Mouse (Mus musculus): ENCODE measurements around the gene Pth2. TPM values are rescaled to one million over a fixed set of nuclear protein-coding genes. Genes with fewer than 3 reads are reported as not detected.

Gene Pth2
- total and polyA plus RNA-seq, 2 experiments, result not detected

DNA sequence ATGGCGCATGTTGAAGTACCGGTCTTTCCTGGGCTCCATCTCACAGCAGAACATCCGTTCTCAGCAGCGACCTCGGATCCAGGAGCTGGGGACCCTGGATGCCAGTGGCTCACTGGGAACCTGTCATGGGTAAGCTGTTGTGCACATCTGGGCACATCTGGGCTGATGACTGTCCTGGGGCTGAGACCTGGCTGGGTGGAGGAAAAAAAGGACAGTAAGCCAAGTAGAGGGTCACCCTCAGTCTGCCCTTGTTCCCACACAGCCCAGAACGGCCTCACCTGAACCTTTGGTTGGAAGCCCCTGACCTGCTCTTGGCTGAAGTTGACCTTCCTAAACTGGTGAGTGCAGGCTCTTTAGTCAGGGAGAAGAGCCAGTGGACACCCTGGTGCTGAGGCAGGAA is 21.8 kb upstream of the Pth2 start:
- Histone ChIP-seq H3K36me3 (ENCODE audit: control insufficient read depth, insufficient read depth, low read length) (no peaks in the 10 kb centered on the region), H3K79me2 (ENCODE audit: control insufficient read depth, insufficient read depth, low read length) (no peaks in the 10 kb centered on the region), H3K4me3 (ENCODE audit: insufficient read depth, low read depth, low read length) (no peak overlapping the region), H3K9ac (ENCODE audit: low read depth, low read length) (no peak overlapping the region), H3K27me3 (ENCODE audit: control insufficient read depth, insufficient read depth, low read length) (no peaks in the 10 kb centered on the region), H3K4me1 (ENCODE audit: control insufficient read depth, insufficient read depth, low read length) (0 out of 2 replicates have a peak, but pooled peaks cover 3% of the 10 kb centered on the region), H3K27ac (replicated peaks; ENCODE audit: insufficient read depth, low read depth, low read length) (no peak overlapping the region)
- no peak for TF ChIP-seq CTCF (IDR thresholded peaks at IDR 0.05; ENCODE audit: low read depth, low read length)
- no peak for TF ChIP-seq POLR2A (IDR thresholded peaks at IDR 0.05; ENCODE audit: extremely low read depth, insufficient read depth, low read length)
- WGBS, result 97% methylated on average over 6 of the region's 6 CpGs
- no peak for DNase-seq (ENCODE audit: extremely low read depth, low read depth, low spot score)

DNA sequence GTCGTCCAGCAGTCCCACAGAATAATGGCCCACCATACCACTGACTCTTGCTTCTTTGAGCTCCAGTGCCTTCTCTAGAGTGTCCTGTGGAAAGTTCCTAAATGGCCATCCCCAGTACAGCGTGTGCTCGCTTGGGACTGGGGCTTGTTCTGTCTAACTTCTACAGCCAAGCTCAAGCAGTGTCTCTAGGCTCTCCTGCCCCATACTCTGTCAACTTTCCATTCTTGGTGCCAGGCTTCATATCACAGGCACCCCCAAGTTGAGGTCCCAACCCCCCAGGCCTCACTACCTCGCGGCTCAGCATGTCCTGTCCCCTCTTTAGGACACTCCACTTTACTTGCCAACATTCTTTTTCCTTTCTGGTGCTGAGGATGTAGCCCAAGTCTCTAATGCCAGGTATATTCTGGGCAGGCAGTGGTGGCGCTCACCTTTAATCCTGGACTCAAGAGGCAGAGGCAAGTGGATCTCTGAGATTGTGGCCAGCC is 20.4 kb upstream of the Pth2 start:
- Histone ChIP-seq H3K27me3 (ENCODE audit: control insufficient read depth, insufficient read depth, low read length) (no peaks in the 10 kb centered on the region; the same call in 1 of the 2 replicates), H3K27ac (replicated peaks; ENCODE audit: insufficient read depth, low read depth, low read length) (no peak overlapping the region), H3K4me1 (ENCODE audit: control insufficient read depth, insufficient read depth, low read length) (0 out of 2 replicates have a peak, but pooled peaks cover 3% of the 10 kb centered on the region), H3K9ac (ENCODE audit: low read depth, low read length) (no peak overlapping the region), H3K4me3 (ENCODE audit: insufficient read depth, low read depth, low read length) (no peak overlapping the region), H3K36me3 (ENCODE audit: control insufficient read depth, insufficient read depth, low read length) (no peaks in the 10 kb centered on the region), H3K79me2 (ENCODE audit: control insufficient read depth, insufficient read depth, low read length) (no peaks in the 10 kb centered on the region)
- no peak for DNase-seq (ENCODE audit: extremely low read depth, low read depth, low spot score)
- WGBS, result 97% methylated on average over 6 of the region's 6 CpGs
- TF ChIP-seq POLR2A (IDR thresholded peaks at IDR 0.05; ENCODE audit: extremely low read depth, insufficient read depth, low read length), result no peak
- no peak for TF ChIP-seq CTCF (IDR thresholded peaks at IDR 0.05; ENCODE audit: low read depth, low read length)

DNA sequence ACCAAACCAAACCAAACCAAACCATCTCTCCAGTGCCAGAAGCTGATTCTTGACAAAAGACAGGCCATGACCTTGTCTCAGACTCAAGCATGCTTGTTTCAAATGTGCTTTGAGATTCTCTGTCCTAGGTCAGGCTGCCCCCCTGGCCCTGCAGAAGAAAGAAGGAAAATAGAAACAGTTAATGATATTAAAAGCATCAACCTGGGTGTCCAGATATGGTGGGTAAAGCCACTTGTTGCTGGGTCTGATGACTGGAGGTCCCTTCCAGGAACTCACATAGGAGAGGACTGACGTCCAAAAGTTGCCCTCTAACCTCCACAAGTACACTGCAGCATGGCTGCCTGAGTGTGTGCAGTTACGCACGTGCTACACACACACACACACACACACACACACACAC is 19.9 kb upstream of the Pth2 start:
- Histone ChIP-seq H3K79me2 (ENCODE audit: control insufficient read depth, insufficient read depth, low read length) (no peaks in the 10 kb centered on the region), H3K27me3 (ENCODE audit: control insufficient read depth, insufficient read depth, low read length) (no peaks in the 10 kb centered on the region; the same call in 1 of the 2 replicates), H3K36me3 (ENCODE audit: control insufficient read depth, insufficient read depth, low read length) (no peaks in the 10 kb centered on the region), H3K4me1 (ENCODE audit: control insufficient read depth, insufficient read depth, low read length) (0 out of 2 replicates have a peak, but pooled peaks cover 3% of the 10 kb centered on the region), H3K27ac (replicated peaks; ENCODE audit: insufficient read depth, low read depth, low read length) (no peak overlapping the region), H3K4me3 (ENCODE audit: insufficient read depth, low read depth, low read length) (no peak overlapping the region), H3K9ac (ENCODE audit: low read depth, low read length) (no peak overlapping the region)
- DNase-seq (ENCODE audit: extremely low read depth, low read depth, low spot score), result no peak
- WGBS, result 90% methylated on average over 3 of the region's 3 CpGs
- TF ChIP-seq POLR2A (IDR thresholded peaks at IDR 0.05; ENCODE audit: extremely low read depth, insufficient read depth, low read length), result no peak

GRCm38 (mm10) chr7:45161612-45162473 is 19.0 kb upstream of the Pth2 start:
- H3K27ac ChIP-seq (replicated peaks; ENCODE audit: insufficient read depth, low read depth, low read length), result no peak overlapping the region
- H3K27me3 ChIP-seq (ENCODE audit: control insufficient read depth, insufficient read depth, low read length), result peaks cover 3% of the 10 kb centered on the region; the same call in 1 of the 2 replicates
- TF ChIP-seq POLR2A (IDR thresholded peaks at IDR 0.05; ENCODE audit: extremely low read depth, insufficient read depth, low read length) (no peak), CTCF (IDR thresholded peaks at IDR 0.05; ENCODE audit: low read depth, low read length) (peak; percentile 90)
- H3K4me1 ChIP-seq (ENCODE audit: control insufficient read depth, insufficient read depth, low read length), result 0 out of 2 replicates have a peak, but pooled peaks cover 3% of the 10 kb centered on the region
- peak; percentile 67 for DNase-seq (ENCODE audit: extremely low read depth, low read depth, low spot score)
- H3K4me3 ChIP-seq (ENCODE audit: insufficient read depth, low read depth, low read length), result peak overlapping the region; percentile 54
- no peaks in the 10 kb centered on the region for H3K79me2 ChIP-seq (ENCODE audit: control insufficient read depth, insufficient read depth, low read length)
- WGBS, result 7% methylated on average over 35 of the region's 35 CpGs
- H3K9ac ChIP-seq (ENCODE audit: low read depth, low read length), result 0 out of 2 replicates have a peak overlapping the region, but pooled peaks have one; percentile 7
- H3K36me3 ChIP-seq (ENCODE audit: control insufficient read depth, insufficient read depth, low read length), result no peaks in the 10 kb centered on the region

DNA sequence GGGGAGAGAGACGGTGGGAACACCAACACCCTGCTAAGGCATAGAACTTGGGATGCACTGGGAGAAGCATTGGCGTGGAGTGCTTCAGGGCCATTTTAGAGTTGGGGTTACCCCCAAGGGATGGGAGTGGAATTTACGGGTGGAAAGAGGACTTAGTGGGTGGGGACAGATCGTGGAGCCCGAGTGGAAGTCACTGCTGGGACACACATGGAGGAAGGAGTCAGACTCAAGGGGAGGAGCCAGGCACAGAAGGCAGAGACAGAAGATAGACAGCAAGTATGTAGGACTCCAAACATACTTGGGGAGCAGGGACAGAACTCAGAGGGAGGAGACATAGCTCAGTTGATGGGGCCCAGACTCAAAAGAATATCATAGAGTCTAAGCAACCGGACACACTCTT is 18.2 kb upstream of the Pth2 start:
- no peaks in the 10 kb centered on the region for H3K79me2 ChIP-seq (ENCODE audit: control insufficient read depth, insufficient read depth, low read length)
- DNase-seq (ENCODE audit: extremely low read depth, low read depth, low spot score), result no peak
- no peaks in the 10 kb centered on the region for H3K36me3 ChIP-seq (ENCODE audit: control insufficient read depth, insufficient read depth, low read length)
- H3K27me3 ChIP-seq (ENCODE audit: control insufficient read depth, insufficient read depth, low read length), result peaks cover 8% of the 10 kb centered on the region; the same call in 1 of the 2 replicates
- H3K27ac ChIP-seq (replicated peaks; ENCODE audit: insufficient read depth, low read depth, low read length), result no peak overlapping the region
- H3K9ac ChIP-seq (ENCODE audit: low read depth, low read length), result no peak overlapping the region
- 28% methylated on average over 6 of the region's 6 CpGs for WGBS
- H3K4me3 ChIP-seq (ENCODE audit: insufficient read depth, low read depth, low read length), result peak overlapping the region; percentile 54; the same call in 1 of the 2 replicates
- TF ChIP-seq CTCF (IDR thresholded peaks at IDR 0.05; ENCODE audit: low read depth, low read length) (no peak), POLR2A (IDR thresholded peaks at IDR 0.05; ENCODE audit: extremely low read depth, insufficient read depth, low read length) (no peak)
- H3K4me1 ChIP-seq (ENCODE audit: control insufficient read depth, insufficient read depth, low read length), result 0 out of 2 replicates have a peak, but pooled peaks cover 3% of the 10 kb centered on the region
